Mouse (Mus musculus): ENCODE results near the gene Pnma3. TPM values are rescaled to one million over a fixed set of nuclear protein-coding genes. Genes with fewer than 3 reads are reported as not detected.
"Not testable (repeated sequence)": the region's sequence is repeated elsewhere in the genome, so short reads cannot be mapped to it uniquely, and the experiment has no call there.

Gene Pnma3
- polyA plus RNA-seq (2012) = not detected in 2 replicates

DNA sequence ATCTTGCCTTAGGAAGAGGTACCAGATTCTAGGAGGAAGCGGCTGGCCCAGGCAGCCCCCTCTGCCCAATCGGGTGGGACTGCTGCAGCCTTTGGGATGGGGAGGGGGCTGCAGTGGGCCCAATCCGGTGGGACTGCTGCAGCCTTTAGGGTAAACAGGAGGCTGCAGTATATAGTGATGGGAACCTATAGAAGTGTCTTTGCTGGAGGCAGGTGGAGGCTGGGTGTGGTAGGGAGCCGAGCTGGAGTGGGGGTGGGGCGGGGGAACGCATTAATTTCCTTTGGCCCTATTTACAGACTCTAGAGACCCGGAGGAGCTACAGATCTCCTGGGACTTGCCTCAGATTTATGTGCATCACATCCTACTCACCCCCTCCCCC is at the start of gene Pnma3:
Gene Pnma3, plus strand, starts transcription at position 373 of the 379 bp plus-strand sequence.
- TF ChIP-seq GATA1 (IDR thresholded peaks at IDR 0.05; ENCODE audit: low read length) = no peak

DNA sequence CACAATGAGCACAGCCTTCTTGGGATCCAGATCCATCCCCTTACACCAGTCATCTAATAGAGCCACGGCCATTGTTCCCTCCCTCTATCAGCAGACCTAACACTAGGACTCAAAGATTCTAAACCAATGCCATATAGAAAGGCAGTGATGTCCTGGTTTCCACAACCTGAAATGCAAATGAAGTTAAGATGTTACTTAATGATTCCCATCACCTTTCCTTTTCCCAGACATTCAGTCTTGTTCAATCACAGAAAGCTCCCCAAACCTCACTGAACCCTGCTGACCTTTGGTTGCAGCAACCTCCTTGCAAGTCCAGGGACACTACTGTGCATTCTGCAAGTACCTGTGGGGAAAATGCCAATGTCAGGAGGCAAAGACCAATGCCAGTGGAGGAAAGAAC is 27.6 kb upstream of the Pnma3 start, which contains the start of gene Pnma5:
Gene Pnma5, minus strand, starts transcription at position 101 of the 400 bp plus-strand sequence.
- no peak for TF ChIP-seq GATA1 (IDR thresholded peaks at IDR 0.05; ENCODE audit: low read length)

DNA sequence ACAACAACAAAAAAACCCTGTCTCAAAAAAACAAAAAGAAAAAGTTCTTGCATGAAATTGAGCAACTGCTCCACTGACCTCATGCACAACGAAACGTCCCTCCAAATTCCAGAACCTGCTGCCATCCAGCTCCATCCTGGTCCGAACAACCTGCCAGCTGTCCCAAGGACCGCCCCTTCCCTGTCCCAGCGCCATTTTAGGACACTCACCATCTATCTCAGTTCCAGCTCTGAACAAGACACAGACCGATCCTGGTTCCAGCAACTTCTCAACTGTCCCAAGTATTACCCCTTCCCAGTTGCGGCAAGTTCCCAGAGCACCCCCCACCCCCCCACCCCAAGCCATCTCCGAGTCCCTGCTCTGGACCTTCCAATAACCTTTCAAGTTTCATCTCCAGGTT is 25.8 kb upstream of the Pnma3 start:
- no peak for TF ChIP-seq GATA1 (IDR thresholded peaks at IDR 0.05; ENCODE audit: low read length)

DNA sequence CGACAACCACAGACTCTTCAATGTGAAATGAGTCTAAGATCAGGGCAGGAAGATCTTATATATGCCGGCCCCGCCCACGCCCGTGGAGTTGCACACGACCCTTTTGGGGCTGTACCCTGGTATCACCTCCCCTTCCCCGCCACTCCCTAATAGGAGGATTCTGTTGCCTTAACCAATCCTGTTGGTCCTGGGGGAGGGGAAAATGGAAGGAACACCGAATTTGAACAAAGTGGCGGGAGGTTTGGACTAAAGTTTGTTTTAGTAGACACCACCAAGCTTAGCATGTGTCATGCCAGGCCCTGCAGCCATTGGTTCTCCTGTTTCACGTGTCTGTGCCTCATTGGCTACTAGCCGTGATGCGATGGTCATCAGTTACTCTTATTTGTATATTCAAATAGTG is 24.9 kb upstream of the Pnma3 start:
- TF ChIP-seq GATA1 (IDR thresholded peaks at IDR 0.05; ENCODE audit: low read length) = no peak

DNA sequence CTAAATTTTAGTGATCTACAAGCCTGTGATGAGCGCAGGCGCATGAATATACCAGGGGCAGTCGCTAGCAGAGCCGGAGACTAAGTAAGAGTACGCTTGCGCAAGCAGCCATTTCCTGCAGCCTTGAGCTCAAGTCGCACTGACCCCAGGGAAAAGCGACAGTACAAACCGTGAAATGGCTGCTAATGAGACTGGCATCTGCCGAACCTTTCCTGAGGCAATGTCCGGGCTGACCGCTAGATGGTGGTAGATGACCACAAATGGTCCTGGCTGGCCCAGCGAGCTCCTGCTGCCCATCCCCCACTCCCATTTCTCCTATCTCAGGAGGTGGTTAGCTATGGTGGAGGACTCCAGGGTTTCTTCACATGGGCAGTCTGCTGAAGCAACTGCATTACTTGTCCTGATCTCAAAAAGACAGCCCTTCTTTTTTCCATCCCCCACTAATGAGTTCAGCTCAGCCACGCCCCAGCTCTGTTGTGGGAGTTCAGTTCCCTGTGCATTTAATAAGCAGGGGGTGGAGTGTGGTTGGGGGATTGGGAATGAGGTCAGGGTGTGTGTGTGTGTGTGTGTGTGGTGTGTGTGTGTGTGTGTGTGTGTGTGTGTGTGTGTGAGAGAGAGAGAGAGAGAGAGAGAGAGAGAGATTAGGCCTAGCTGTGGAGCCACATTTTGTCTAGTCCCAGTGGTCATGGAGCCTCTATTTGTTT is 10.6 kb upstream of the Pnma3 start:
- TF ChIP-seq GATA1 (IDR thresholded peaks at IDR 0.05; ENCODE audit: low read length) = no peak

DNA sequence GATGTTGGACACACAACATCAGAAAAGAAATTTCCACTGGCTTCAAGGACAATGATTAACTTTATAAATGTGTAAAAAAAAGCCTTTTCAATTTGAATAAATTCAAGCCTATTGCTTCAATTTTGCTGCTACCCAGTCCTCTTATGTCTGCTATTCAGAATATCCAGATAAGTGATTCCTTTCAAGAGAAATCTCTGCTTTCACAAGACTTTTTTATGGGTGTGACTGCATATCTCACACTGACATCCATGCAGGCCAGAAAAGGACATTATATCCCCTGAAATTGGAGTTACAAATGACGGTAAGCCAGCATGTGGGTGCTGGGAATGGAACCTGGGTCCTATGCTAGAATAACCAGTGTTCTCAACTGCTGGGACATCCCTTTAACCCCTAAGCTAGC is 3.1 kb upstream of the Pnma3 start:
- TF ChIP-seq GATA1 (IDR thresholded peaks at IDR 0.05; ENCODE audit: low read length) = no peak

DNA sequence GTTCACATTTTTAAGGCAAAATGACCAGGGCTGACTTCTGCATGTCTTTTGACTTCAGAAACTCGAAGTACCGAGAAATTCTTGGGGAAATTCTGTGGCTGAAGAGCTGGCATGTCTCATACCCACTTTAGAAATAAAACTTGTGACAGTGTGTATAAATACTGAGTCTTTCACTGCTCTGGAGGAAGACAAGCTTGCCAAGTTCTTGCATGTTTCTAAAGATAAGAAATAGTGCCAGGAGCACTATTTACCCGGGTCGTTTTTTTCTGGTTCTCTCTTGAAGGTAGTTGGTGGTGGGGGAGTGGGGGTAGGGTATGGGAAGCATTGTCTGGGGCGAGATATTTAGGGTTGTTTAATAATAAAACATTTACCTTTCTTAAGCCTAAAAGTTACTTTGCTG is 2.3 kb upstream of the Pnma3 start:
- no peak for TF ChIP-seq GATA1 (IDR thresholded peaks at IDR 0.05; ENCODE audit: low read length)

DNA sequence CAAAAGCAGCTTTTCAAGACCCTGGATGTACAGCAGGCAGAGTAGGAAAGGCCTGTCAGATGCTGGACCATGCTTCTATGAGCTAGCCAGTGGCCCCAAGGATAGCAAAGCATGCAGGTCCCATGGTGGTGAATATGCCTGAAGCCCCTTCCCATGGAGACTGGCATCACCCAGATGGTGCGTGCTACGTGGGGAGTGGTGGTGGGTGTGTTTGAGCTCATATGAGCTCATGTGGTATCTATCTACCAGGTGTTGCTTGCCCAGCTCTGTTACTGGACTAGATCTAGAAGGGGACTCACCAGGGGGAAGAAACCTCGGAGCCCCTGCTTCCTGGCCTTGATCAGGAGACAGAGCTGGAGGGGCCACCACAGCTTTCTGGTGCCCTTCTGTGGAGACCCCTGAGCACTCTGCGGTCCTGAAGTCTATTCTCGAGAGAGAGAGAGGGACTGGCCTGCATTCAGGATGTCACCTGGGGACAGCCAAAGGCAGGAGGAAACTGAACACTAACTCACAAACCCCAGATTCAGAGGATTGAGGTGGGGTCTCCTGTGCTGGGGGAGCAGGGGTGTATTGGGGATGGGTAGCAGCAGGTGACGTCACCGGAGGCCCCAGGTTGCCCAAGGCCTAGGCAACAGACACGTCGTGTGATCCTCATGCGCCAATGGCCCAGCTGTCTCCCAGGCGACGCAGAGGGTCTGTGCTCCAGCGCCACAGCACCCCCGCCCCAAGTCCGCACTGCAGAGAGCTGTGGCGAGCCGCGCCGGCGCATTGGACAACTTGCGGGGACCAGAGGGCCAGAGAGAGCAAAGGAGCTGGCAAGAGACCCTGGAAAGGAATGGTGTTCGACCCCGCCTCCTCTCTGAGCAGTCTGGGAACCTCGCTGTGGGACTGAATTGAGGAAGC is 824 bp upstream of the Pnma3 start:
- TF ChIP-seq GATA1 (IDR thresholded peaks at IDR 0.05; ENCODE audit: low read length) = no peak

DNA sequence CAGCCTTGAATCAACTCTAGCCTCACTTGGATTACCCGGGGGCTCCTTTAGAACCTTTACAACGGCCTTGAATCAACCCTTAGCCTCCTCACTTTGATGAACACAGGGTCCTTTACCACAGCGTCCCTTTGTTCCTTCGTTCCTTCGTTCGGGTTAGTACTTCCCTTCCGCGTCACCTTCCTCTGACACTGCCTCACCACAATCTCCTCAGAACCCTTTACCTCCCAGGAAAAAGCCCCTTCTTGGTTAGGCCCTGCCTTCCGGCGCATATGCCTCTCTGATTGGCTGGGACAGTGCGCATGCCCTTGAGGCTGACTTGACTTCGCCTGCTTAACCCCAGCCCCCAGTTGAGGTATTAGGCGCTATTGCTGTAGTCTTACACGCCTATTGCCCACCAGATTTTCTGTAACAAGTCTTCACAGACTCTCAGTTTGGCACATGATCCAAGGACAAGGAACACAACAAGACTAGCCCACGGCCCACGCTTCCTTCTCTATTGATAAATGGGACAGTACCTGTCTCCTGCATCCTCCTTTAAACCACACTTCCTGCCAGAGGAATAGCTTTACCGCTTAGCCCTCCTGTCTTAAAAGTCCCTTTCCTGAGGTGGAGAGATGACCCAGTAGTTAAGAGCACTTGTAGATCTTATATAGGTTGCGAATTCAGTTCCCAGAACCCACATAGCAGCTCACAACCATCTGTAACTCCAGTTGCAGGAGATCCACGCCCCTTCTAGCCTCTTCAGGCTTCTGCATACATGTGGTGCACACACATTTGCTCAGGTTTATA is 17.9 kb downstream of the Pnma3 start, which contains the start of gene Xlr4a:
Gene Xlr4a, minus strand, starts transcription at position 212 of the 789 bp plus-strand sequence.
- TF ChIP-seq GATA1 (IDR thresholded peaks at IDR 0.05; ENCODE audit: low read length) = not testable (repeated sequence)

DNA sequence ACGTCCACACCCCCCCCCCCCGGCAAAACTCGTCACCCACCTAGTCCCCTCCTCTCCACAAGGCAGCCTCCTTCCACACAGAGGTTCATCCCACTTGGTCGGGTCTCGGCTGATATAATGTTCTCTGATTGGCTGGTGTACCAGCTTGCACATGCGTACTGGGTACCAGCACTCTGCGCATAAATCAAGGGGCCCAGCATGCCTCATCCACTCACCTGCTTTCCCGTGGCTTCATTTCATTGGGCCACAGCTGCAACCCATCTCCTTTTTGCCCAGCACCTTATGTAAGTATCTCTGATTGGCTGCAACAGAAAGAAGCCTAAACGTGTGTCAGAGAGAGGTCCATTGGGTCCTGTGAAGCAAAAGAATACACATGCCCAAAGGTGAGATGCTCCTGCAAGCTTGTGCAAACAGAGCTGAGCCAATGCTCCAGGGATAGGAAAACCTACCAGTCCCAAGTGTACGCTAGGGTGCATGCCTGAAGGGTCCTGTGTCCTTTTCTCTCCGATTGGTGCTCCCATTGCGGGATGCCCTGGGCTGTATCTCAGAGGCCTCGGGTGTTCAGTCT is 32.4 kb downstream of the Pnma3 start, which contains the start of gene Xlr3a:
Gene Xlr3a, minus strand, starts transcription at position 155 of the 568 bp plus-strand sequence.
- TF ChIP-seq GATA1 (IDR thresholded peaks at IDR 0.05; ENCODE audit: low read length) = not testable (repeated sequence)

DNA sequence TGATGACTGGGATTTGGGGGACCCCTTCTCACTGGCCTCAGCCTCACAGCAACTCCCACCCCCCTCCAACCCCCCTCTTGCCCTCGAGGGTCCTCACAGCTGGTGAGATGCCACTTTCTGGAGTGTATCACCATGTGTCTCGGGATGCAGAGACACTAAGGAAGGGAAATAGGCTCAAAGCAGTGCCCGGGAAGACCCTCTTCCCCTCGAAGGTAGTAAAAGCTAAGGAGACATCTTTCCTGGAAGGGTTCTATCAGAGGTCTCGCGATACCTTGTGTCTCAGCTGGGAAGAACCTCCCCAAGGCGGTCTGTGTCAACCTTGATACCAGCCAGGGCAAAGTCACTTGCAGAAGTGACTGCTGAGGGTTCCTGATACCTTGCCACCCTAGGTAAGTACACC is 52.2 kb downstream of the Pnma3 start, which contains the start of gene Gm14685:
Gene Gm14685, plus strand, starts transcription at position 301 of the 400 bp plus-strand sequence.
- not testable (repeated sequence) for TF ChIP-seq GATA1 (IDR thresholded peaks at IDR 0.05; ENCODE audit: low read length)

Other genes with a start within 250 kb of the Pnma3 start
- gene Gabrq, start 239.6 kb upstream of the Pnma3 start, polyA plus RNA-seq (2012) = not detected in 2 replicates
- 1.5 and 2.4 TPM in 2 replicates for gene Cetn2, start 146.4 kb upstream of the Pnma3 start, polyA plus RNA-seq (2012)
- 1.4 and 2.1 TPM in 2 replicates for gene Nsdhl, start 146.2 kb upstream of the Pnma3 start, polyA plus RNA-seq (2012)
- gene Zfp185, start 77.4 kb upstream of the Pnma3 start, polyA plus RNA-seq (2012) = 0.02 and 0.05 TPM in 2 replicates
- 0.03 TPM in 1 of 2 replicates, not detected in the other for gene Pnma5, start 27.7 kb upstream of the Pnma3 start, polyA plus RNA-seq (2012)
- gene Xlr4a, start 17.7 kb downstream of the Pnma3 start, polyA plus RNA-seq (2012) = not detected in 2 replicates
- gene Xlr3a, start 32.3 kb downstream of the Pnma3 start, polyA plus RNA-seq (2012) = not detected in 2 replicates
- gene Gm14685, start 52.3 kb downstream of the Pnma3 start, polyA plus RNA-seq (2012) = not detected in 2 replicates
- gene Xlr5b, start 84.0 kb downstream of the Pnma3 start, polyA plus RNA-seq (2012) = not detected in 2 replicates
- gene DXBay18, start 84.7 kb downstream of the Pnma3 start, polyA plus RNA-seq (2012) = not detected in 2 replicates
- gene Spin2d, start 112.2 kb downstream of the Pnma3 start, polyA plus RNA-seq (2012) = not detected in 2 replicates
- not detected in 2 replicates for gene Xlr3b, start 127.4 kb downstream of the Pnma3 start, polyA plus RNA-seq (2012)
- not detected in 2 replicates for gene Xlr4b, start 149.5 kb downstream of the Pnma3 start, polyA plus RNA-seq (2012)
- gene F8a, start 163.5 kb downstream of the Pnma3 start, polyA plus RNA-seq (2012) = 19.2 and 21.6 TPM in 2 replicates
- gene Xlr4c, start 178.3 kb downstream of the Pnma3 start, polyA plus RNA-seq (2012) = not detected in 2 replicates
- not detected in 2 replicates for gene Xlr3c, start 200.6 kb downstream of the Pnma3 start, polyA plus RNA-seq (2012)
- gene Xlr5a, start 228.2 kb downstream of the Pnma3 start, polyA plus RNA-seq (2012) = not detected in 2 replicates
- gene Xlr5c, start 228.2 kb downstream of the Pnma3 start, polyA plus RNA-seq (2012) = not detected in 2 replicates